Mouse (Mus musculus) thymus, adult 2 months (tissue): ENCODE results near the gene Sfi1. TPM values are rescaled to one million over a fixed set of nuclear protein-coding genes. Genes with fewer than 3 reads are reported as not detected.
"Not testable (repeated sequence)": the region's sequence is repeated elsewhere in the genome, so short reads cannot be mapped to it uniquely, and the experiment has no call there.

Source experiments
- DNase-seq: peaks from one replicate; pipeline ENCODE4 v3.0.0; 2021
- H3K27ac ChIP-seq: fragments of 200-500 bp; 2 replicates; pipeline ENCODE4 v1.5.1; 2012; ENCODE audit warnings: low read length, control low read depth; ENCODE audit not compliant: control insufficient read depth, insufficient read depth
- H3K27me3 ChIP-seq: fragments of 200-500 bp; 2 replicates; pipeline ENCODE4 v1.6.1; 2012; ENCODE audit warnings: mild to moderate bottlenecking, low read length, moderate library complexity, mixed read lengths; ENCODE audit not compliant: control insufficient read depth, insufficient read depth
- H3K36me3 ChIP-seq: fragments of 200-500 bp; 2 replicates; pipeline ENCODE4 v1.6.1; 2012; ENCODE audit warnings: mild to moderate bottlenecking, low read length, moderate library complexity; ENCODE audit not compliant: control insufficient read depth, insufficient read depth
- H3K4me1 ChIP-seq: fragments of 200-500 bp; replicated peaks from 2 replicates; pipeline ENCODE4 v1.6.1; 2012; ENCODE audit warnings: low read length; ENCODE audit not compliant: control insufficient read depth, insufficient read depth
- H3K4me3 ChIP-seq: fragments of 200-500 bp; 2 replicates; pipeline ENCODE4 v1.5.1; 2012; ENCODE audit warnings: mild to moderate bottlenecking, low read length, control low read depth, moderate library complexity; ENCODE audit not compliant: control insufficient read depth, insufficient read depth
- WGBS: fragments of 180-500 bp; shearing (Covaris S2); methylation state at CpG from one replicate; pipeline ENCODE4 v1.1.7; 2018; 5-methylcytosine and 5-hydroxymethylcytosine counted together
- polyA plus RNA-seq: library from polyadenylated mRNA; depleted of rRNA; stranded (reverse); fragments of >200 nt; gene quantifications from 2 replicates; pipeline ENCODE4 v1.2.3, GENCODE M21; 2012

Sfi1 gene
- polyA plus RNA-seq, 1 experiment: 49.4 TPM

- 71% methylated on average over 1 of the region's 1 CpGs for WGBS
- H3K4me3 ChIP-seq, H3K27me3 ChIP-seq, H3K4me1 ChIP-seq, H3K36me3 ChIP-seq, H3K27ac ChIP-seq: not testable (repeated sequence)
- DNase-seq: peak; percentile 46
Measured at GRCm38 (mm10) chr11:3171931-3172330, 21.3 kb downstream of the Sfi1 start.

GRCm38 (mm10) chr11:3169042-3169441, 24.2 kb downstream of the Sfi1 start:
- not testable (repeated sequence) for H3K4me1 ChIP-seq, H3K4me3 ChIP-seq, H3K27me3 ChIP-seq, H3K36me3 ChIP-seq, H3K27ac ChIP-seq
- WGBS: 85% methylated on average over 2 of the region's 2 CpGs
- peak; percentile 35 for DNase-seq

GRCm38 (mm10) chr11:3167571-3168001, 25.7 kb downstream of the Sfi1 start:
- not testable (repeated sequence) for H3K27ac ChIP-seq
- 86% methylated on average over 4 of the region's 4 CpGs for WGBS

DNA sequence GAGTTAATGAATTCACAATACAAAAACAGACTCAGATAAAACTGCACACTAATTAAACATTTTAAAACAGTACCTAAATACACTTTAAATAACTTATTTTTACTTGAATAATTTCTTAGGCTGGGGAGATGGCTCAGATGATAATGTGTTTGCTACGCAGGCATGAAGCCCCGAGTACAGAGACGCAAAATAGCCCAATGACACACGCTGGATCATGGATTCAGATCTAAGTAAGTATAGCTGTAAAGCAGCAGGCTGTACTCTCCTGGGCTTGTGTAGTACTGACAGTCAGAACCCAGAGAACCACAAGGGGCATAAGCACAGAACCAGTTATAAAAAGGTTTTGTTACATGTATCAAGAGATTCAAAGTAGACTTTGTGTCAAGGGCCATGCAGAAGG, 26.1 kb downstream of the Sfi1 start:
- H3K36me3 ChIP-seq, H3K27ac ChIP-seq, H3K4me1 ChIP-seq, DNase-seq, H3K4me3 ChIP-seq, H3K27me3 ChIP-seq: not testable (repeated sequence)
- 95% methylated on average over 4 of the region's 4 CpGs for WGBS

More at GRCm38 (mm10) chr11:3167571-3168001, 25.7 kb downstream of the Sfi1 start:
- H3K36me3 ChIP-seq, H3K4me1 ChIP-seq, H3K27me3 ChIP-seq, H3K4me3 ChIP-seq: not testable (repeated sequence)
- peak; percentile 45 for DNase-seq

DNA sequence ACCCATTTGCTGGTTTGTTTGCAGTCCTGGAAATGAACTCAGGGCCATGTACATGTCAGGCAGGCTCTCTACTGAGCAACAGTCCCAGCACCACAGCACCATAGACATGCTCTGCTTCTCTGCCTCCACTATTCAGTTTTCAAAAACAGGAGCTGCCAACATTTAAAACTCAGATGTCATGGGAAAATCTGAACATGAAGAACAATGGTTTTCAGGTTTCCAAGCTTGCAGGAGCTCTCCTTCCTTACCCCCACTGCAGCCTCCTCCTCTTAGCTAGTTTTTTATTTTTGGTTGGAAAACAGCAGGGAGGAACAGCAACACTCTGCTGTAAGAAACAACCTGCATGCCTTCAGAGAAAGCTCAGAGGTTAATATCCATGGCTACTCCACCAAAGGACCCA, 26.9 kb downstream of the Sfi1 start:
- not testable (repeated sequence) for H3K27me3 ChIP-seq, H3K27ac ChIP-seq, H3K4me1 ChIP-seq, H3K36me3 ChIP-seq, DNase-seq, H3K4me3 ChIP-seq

DNA sequence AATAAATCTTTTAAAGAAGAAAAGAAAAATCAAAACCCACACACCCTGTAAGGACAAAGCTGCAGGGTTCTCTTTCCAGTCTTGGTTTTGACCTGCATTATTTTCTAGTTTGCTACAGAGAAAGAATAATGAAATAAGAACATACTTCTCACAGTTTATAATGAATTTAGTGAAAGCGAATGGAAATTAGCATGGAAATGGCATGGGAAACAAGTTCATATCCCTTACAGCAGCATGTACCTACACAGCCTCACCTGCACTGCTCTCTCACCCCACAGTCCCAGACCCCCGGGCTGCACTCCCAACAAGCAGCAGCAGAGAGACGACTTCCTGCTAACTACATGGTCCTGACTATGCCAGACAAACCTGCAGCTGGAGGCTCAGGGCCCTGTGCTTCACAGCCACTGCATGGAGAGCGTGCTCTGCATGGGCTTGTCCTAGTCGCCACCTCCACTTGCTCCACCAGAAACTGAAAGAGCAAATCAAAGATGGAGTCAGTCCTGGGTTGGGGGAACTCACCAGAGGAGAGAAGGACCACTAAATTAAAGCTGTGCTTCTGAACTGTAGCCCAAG, 28.0 kb downstream of the Sfi1 start:
- not testable (repeated sequence) for H3K36me3 ChIP-seq, H3K4me1 ChIP-seq, H3K27ac ChIP-seq, H3K4me3 ChIP-seq, DNase-seq, H3K27me3 ChIP-seq
- WGBS: 94% methylated on average over 3 of the region's 5 CpGs

DNA sequence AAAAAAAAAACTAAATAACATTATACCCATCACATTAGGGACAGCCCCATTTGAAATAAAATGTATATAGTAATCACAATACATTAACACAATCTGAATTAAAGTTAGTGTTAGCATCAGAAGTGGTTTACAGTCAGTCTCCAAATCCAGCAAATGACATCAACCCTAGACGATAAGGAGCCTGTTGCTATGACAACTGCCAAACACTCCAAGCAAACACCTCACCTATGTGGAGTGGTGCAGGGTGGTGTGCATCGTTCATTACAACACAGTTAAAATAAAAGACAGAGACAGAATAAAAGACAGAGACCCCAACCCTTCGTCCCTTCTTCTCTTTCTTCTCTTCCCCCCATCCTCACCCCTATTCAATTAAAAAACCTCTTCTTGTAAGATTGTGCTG, 29.6 kb downstream of the Sfi1 start:
- DNase-seq, H3K4me1 ChIP-seq, H3K36me3 ChIP-seq, H3K4me3 ChIP-seq, H3K27me3 ChIP-seq, H3K27ac ChIP-seq: not testable (repeated sequence)
- 79% methylated on average over 3 of the region's 3 CpGs for WGBS

- DNase-seq: peak; percentile 45
- not testable (repeated sequence) for H3K4me3 ChIP-seq, H3K36me3 ChIP-seq, H3K27ac ChIP-seq, H3K4me1 ChIP-seq, H3K27me3 ChIP-seq
- 93% methylated on average over 2 of the region's 2 CpGs for WGBS
Measured at GRCm38 (mm10) chr11:3163122-3163521, 30.1 kb downstream of the Sfi1 start.

DNA sequence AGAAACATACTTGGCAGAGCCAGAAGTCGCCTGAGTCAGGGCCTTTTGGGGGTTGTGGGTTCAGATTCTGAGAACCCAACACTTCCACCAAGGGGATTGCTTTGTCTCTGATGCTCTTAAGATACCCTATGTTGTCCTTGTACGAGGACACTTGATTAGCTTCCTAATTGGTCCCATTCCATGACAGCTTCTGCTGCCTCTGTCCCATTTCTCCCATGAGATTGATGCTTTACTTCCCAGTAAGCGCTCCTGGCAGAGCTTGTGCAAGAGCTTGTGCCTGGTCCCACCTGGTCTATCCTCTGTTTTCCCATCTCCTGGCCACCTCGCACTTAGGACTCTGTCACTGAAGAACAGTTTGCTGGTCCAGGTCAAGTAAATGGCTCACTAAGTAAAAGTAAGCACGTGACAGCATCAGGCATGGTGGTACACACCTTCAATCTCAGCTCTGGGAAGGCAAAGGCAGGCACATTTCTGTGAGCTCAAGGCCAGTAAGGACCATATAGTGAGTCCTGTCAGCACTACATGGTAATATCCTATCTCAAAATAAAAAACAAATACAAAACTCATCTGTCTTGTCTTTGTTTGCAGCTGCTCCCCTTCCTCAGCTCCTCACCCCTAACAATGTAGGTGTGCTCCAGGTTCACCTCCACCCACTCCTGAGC, 30.9 kb downstream of the Sfi1 start:
- DNase-seq: peak; percentile 62
- not testable (repeated sequence) for H3K4me1 ChIP-seq, H3K4me3 ChIP-seq, H3K36me3 ChIP-seq, H3K27ac ChIP-seq, H3K27me3 ChIP-seq
- WGBS: 68% methylated on average over 5 of the region's 5 CpGs

- not testable (repeated sequence) for H3K4me1 ChIP-seq, H3K27me3 ChIP-seq, H3K36me3 ChIP-seq, H3K4me3 ChIP-seq, H3K27ac ChIP-seq
- peak; percentile 61 for DNase-seq
- WGBS: 63% methylated on average over 1 of the region's 2 CpGs
Measured at GRCm38 (mm10) chr11:3161370-3161769, 31.9 kb downstream of the Sfi1 start.

GRCm38 (mm10) chr11:3158800-3159199, 34.5 kb downstream of the Sfi1 start:
- not testable (repeated sequence) for H3K27ac ChIP-seq, H3K36me3 ChIP-seq, H3K4me1 ChIP-seq, H3K27me3 ChIP-seq, DNase-seq, H3K4me3 ChIP-seq
- WGBS: 98% methylated on average over 4 of the region's 4 CpGs
